Mouse (Mus musculus) C2C12 (cell line): ENCODE results near the gene Palld. TPM values are rescaled to one million over a fixed set of nuclear protein-coding genes. Genes with fewer than 3 reads are reported as not detected.

Experiments used
- H3K27me3 ChIP-seq: one replicate; pipeline ENCODE4 v1.6.1; 2011; ENCODE audit not compliant: control insufficient read depth, insufficient read depth, insufficient read length
- H3K36me3 ChIP-seq: one replicate; pipeline ENCODE4 v1.6.1; 2011; ENCODE audit not compliant: control insufficient read depth, insufficient read depth
- H3K4me3 ChIP-seq: one replicate; pipeline ENCODE4 v1.5.1; 2011; ENCODE audit warnings: mild to moderate bottlenecking, control low read depth; ENCODE audit not compliant: poor library complexity, insufficient read depth, severe bottlenecking
- H3K79me2 ChIP-seq: one replicate; pipeline ENCODE4 v1.6.1; 2011; ENCODE audit not compliant: control insufficient read depth, insufficient read depth
- H3K79me3 ChIP-seq: one replicate; pipeline ENCODE4 v1.6.1; 2011; ENCODE audit warnings: low read depth, control low read depth
- H3ac ChIP-seq: one replicate; pipeline ENCODE3; 2011; ENCODE audit warnings: low read depth; ENCODE audit not compliant: control insufficient read depth, insufficient read length
- CEBPB ChIP-seq: IDR thresholded peaks from one replicate; pipeline ENCODE4 v1.6.1; 2011; ENCODE audit warnings: low read depth, mild to moderate bottlenecking, control low read depth, moderate library complexity
- CTCF ChIP-seq: IDR thresholded peaks from one replicate; pipeline ENCODE4 v1.5.1; 2011; ENCODE audit not compliant: control insufficient read depth, insufficient read depth, insufficient read length
- FOSL1 ChIP-seq: IDR thresholded peaks from one replicate; pipeline ENCODE4 v1.8.0; 2011; ENCODE audit warnings: mild to moderate bottlenecking, low read length; ENCODE audit not compliant: poor library complexity, insufficient read depth, severe bottlenecking
- MAX ChIP-seq: IDR thresholded peaks from one replicate; pipeline ENCODE4 v1.6.1; 2011; ENCODE audit warnings: mild to moderate bottlenecking, control low read depth
- MYOD1 ChIP-seq: IDR thresholded peaks from one replicate; pipeline ENCODE4 v1.6.1; 2011; ENCODE audit warnings: low read depth; ENCODE audit not compliant: control insufficient read depth, insufficient read length
- MYOG ChIP-seq: IDR thresholded peaks from one replicate; pipeline ENCODE4 v1.6.1; 2011; ENCODE audit not compliant: control insufficient read depth, insufficient read length; ENCODE audit errors: extremely low read depth
- USF1 ChIP-seq: IDR thresholded peaks from one replicate; pipeline ENCODE4 v1.6.1; 2011; ENCODE audit warnings: low read depth, mild to moderate bottlenecking, control low read depth, moderate library complexity
- polyA plus RNA-seq: library from polyadenylated mRNA; unstranded; fragments of >200 nt; fragmentation: generic; extraction: Trizol; gene quantifications from one replicate; pipeline ENCODE4 v1.2.1, GENCODE M21; 2012; ENCODE audit warnings: missing spikeins

Gene Palld
- polyA plus RNA-seq, 1 experiment = 79.5 TPM

DNA sequence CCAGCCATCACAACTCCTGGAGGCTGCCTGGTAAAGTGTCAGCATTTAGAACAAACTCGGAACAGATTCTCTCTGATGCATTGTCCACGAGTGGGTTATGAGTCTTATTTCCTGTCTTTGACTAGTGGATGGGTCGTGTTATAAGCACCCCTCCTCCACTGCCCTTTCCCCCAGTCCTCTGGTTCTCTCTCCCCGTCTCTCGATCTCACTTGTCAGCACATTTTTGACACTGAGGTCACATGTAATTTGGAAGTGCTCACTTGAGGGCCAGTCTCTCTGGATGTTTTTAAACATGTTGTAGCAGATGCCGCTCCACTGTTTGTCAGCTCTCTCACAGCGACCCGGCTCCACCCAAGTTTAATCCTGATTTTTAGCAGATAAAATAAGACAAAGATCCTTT, 237.5 kb downstream of the Palld start:
- Histone ChIP-seq H3K79me3 (no peaks in the 10 kb centered on the region), H3ac (no peak overlapping the region), H3K4me3 (no peak overlapping the region), H3K27me3 (no peaks in the 10 kb centered on the region), H3K36me3 (peaks cover 15% of the 10 kb centered on the region), H3K79me2 (no peaks in the 10 kb centered on the region)
- no peak for TF ChIP-seq USF1
- TF ChIP-seq MYOG = no peak
- no peak for TF ChIP-seq CTCF
- no peak for TF ChIP-seq MYOD1
- no peak for TF ChIP-seq CEBPB
- no peak for TF ChIP-seq FOSL1
- TF ChIP-seq MAX = no peak

DNA sequence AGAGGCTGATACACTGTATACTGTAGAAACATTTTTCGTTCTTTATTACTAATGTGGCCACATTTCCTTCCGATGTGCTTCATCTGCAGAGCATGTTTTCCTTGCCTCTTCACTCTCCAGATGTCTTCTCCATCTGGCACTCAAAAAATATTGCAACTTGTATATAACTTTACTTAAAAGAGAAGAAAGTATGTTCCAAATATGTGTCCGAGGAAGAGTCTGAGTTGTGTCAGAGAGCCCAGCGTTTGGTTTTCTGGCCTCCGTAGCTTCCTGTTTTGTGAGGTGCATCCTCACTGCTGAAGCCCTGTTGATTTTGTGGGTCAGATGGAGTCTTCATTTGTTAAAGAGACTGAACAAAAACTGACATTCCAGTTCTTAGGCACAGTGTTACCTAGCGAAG, 238.3 kb downstream of the Palld start:
- H3K79me2 ChIP-seq = no peaks in the 10 kb centered on the region
- H3K27me3 ChIP-seq = no peaks in the 10 kb centered on the region

DNA sequence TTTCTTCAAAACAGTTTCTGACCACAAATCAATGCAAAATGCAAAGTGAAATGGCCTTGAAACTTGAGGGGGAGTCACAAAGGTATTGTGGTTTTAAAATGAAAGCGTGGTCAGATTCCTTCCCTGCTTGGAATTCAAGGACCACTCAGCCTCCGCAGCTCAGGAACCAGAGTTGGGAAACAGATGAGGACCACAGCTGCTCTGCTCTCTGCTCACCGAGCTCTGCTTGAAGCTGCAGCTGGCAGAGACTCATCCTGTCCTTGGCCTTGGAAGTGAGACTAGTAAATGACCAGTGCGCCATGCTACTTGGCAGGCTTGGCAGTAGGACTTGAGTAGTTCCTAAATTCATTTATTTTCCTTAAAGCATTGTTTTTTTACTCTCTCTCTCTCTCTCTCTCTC, 239.7 kb downstream of the Palld start:
- H3K4me3 ChIP-seq = no peak overlapping the region
- H3K79me2 ChIP-seq = no peaks in the 10 kb centered on the region
- TF ChIP-seq MYOD1 (no peak), FOSL1 (no peak), USF1 (no peak), MYOG (no peak), MAX (no peak), CEBPB (no peak), CTCF (no peak)
- H3ac ChIP-seq = no peak overlapping the region
- H3K27me3 ChIP-seq = no peaks in the 10 kb centered on the region
- H3K36me3 ChIP-seq = peaks cover 15% of the 10 kb centered on the region
- H3K79me3 ChIP-seq = no peaks in the 10 kb centered on the region

More for the DNA sequence above, 238.3 kb downstream of the Palld start:
- H3K36me3 ChIP-seq = peaks cover 15% of the 10 kb centered on the region
- TF ChIP-seq MYOD1 (no peak), CEBPB (no peak), CTCF (no peak), FOSL1 (no peak), USF1 (no peak), MAX (no peak), MYOG (no peak)
- no peak overlapping the region for H3ac ChIP-seq
- H3K4me3 ChIP-seq = no peak overlapping the region
- no peaks in the 10 kb centered on the region for H3K79me3 ChIP-seq

DNA sequence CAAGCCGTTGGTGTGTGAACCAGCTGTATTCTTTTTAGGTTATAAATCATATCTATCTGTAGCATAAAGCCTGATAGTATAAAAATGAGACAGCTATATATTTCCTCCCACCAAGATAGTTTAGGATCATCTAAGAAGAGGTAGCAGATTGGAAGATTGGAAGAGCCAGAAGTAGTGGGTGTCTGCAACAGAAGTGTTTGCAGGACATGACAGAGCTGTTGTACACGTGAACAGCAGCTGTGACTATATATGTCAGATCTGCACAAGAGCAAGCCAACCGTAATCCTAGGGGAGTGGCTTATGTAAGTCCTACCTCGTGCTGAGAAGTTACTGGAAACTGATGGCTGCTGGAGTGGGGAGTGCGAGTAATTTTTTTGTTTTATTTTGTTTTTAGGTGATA, 240.9 kb downstream of the Palld start:
- Histone ChIP-seq H3K36me3 (peaks cover 15% of the 10 kb centered on the region), H3K27me3 (no peaks in the 10 kb centered on the region), H3ac (no peak overlapping the region), H3K79me2 (no peaks in the 10 kb centered on the region), H3K4me3 (no peak overlapping the region), H3K79me3 (no peaks in the 10 kb centered on the region)
- no peak for TF ChIP-seq MYOG
- no peak for TF ChIP-seq USF1
- no peak for TF ChIP-seq CEBPB
- no peak for TF ChIP-seq MAX

DNA sequence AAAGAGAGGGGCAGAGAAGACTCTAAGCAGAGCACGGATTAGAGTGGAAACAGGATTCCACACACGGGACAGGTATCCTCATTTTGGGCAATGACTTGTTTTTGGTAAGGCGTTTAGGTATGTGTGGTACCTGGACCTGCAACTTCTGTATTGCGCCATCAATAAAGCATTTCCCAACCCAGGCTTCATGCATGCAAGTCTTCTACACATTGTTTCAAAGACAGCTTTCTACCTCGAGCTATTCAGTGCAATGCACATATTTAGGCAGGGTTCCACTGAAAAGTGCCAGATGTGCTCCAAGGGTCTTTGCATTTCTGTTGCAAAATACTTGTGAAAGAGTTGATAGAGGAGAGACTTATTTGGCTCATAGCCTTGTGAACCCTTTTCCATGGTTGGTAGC, 241.5 kb downstream of the Palld start:
- no peak overlapping the region for H3K4me3 ChIP-seq
- no peaks in the 10 kb centered on the region for H3K79me3 ChIP-seq
- no peaks in the 10 kb centered on the region for H3K27me3 ChIP-seq
- TF ChIP-seq CTCF (no peak), MYOD1 (no peak), MAX (no peak), USF1 (no peak), MYOG (no peak), CEBPB (no peak), FOSL1 (no peak)
- no peaks in the 10 kb centered on the region for H3K79me2 ChIP-seq
- H3K36me3 ChIP-seq = peaks cover 15% of the 10 kb centered on the region
- H3ac ChIP-seq = no peak overlapping the region

DNA sequence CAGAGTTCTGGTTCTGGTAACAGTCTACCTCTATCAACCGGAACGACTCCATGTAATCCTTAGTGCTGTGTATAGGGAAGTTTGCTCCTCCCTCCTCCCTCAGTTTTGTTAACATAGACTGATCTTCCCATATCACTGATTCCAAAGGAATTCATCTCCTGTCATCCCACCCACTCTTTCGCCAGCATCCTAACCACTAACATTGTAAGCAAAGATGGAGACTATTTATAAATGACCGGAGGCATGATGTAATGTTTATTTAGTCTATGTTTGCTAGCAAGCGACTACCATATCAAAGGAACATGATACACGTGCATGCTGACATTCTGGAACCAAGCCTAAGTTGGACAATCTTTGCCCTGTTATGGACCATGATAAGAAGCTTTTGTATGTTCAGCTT, 250.5 kb downstream of the Palld start:
- no peak overlapping the region for H3K4me3 ChIP-seq
- H3ac ChIP-seq = no peak overlapping the region
- no peaks in the 10 kb centered on the region for H3K27me3 ChIP-seq
- H3K36me3 ChIP-seq = no peaks in the 10 kb centered on the region
- TF ChIP-seq CEBPB (no peak), MAX (no peak), MYOG (no peak), FOSL1 (no peak), CTCF (no peak), MYOD1 (no peak)
- peaks cover 5% of the 10 kb centered on the region for H3K79me3 ChIP-seq
- peaks cover 24% of the 10 kb centered on the region for H3K79me2 ChIP-seq
